Mouse (Mus musculus): ENCODE results near the gene Sgcd. TPM values are rescaled to one million over a fixed set of nuclear protein-coding genes. Genes with fewer than 3 reads are reported as not detected.
"Not testable (repeated sequence)": the region's sequence is repeated elsewhere in the genome, so short reads cannot be mapped to it uniquely, and the experiment has no call there.

Gene Sgcd
- polyA plus RNA-seq, 1 experiment from 2014 or later, result 0.23 TPM

GRCm38 (mm10) chr11:47442266-47442665 is 546.5 kb downstream of the Sgcd start:
- no peaks in the 10 kb centered on the region for H3K27me3 ChIP-seq (replicated peaks)
- no peaks in the 10 kb centered on the region for H3K9me3 ChIP-seq (replicated peaks)
- no peak for ATAC-seq
- no peak overlapping the region for H3K9ac ChIP-seq
- no peaks in the 10 kb centered on the region for H3K4me1 ChIP-seq
- H3K4me2 ChIP-seq, result no peak overlapping the region
- 58% methylated on average over 2 of the region's 2 CpGs for WGBS (ENCODE audit: insufficient replicate concordance)
- H3K36me3 ChIP-seq, result no peaks in the 10 kb centered on the region
- no peak overlapping the region for H3K4me3 ChIP-seq
- H3K27ac ChIP-seq, result no peak overlapping the region

- H3K4me3 ChIP-seq, result no peak overlapping the region
- no peak for ATAC-seq
- H3K9me3 ChIP-seq (replicated peaks), result no peaks in the 10 kb centered on the region
- no peak overlapping the region for H3K27ac ChIP-seq
- no peak overlapping the region for H3K9ac ChIP-seq
- no peaks in the 10 kb centered on the region for H3K4me1 ChIP-seq
- H3K27me3 ChIP-seq (replicated peaks), result no peaks in the 10 kb centered on the region
- no peak overlapping the region for H3K4me2 ChIP-seq
- WGBS (ENCODE audit: insufficient replicate concordance), result 47% methylated on average over 3 of the region's 3 CpGs
- H3K36me3 ChIP-seq, result no peaks in the 10 kb centered on the region
These were observed 589.2 kb downstream of the Sgcd start for GRCm38 (mm10) chr11:47399607-47400006.

- 41% methylated on average over 2 of the region's 2 CpGs for WGBS (ENCODE audit: insufficient replicate concordance)
- H3K4me3 ChIP-seq, result not testable (repeated sequence)
These were observed 598.0 kb downstream of the Sgcd start for GRCm38 (mm10) chr11:47390798-47391197.

GRCm38 (mm10) chr11:47389327-47389726 is 599.4 kb downstream of the Sgcd start:
- no peak for ATAC-seq
- Histone ChIP-seq H3K36me3 (no peaks in the 10 kb centered on the region), H3K4me2 (no peak overlapping the region), H3K27ac (no peak overlapping the region), H3K4me1 (no peaks in the 10 kb centered on the region), H3K9me3 (replicated peaks) (no peaks in the 10 kb centered on the region), H3K9ac (no peak overlapping the region), H3K27me3 (replicated peaks) (no peaks in the 10 kb centered on the region), H3K4me3 (no peak overlapping the region)

More at GRCm38 (mm10) chr11:47390798-47391197, 598.0 kb downstream of the Sgcd start:
- not testable (repeated sequence) for H3K4me2 ChIP-seq; ATAC-seq; H3K9ac ChIP-seq; H3K36me3 ChIP-seq; H3K4me1 ChIP-seq; H3K9me3 ChIP-seq (replicated peaks); H3K27me3 ChIP-seq (replicated peaks); H3K27ac ChIP-seq

GRCm38 (mm10) chr11:47387726-47388125 is 601.0 kb downstream of the Sgcd start:
- H3K9ac ChIP-seq, result no peak overlapping the region
- no peak overlapping the region for H3K27ac ChIP-seq
- 38% methylated on average over 3 of the region's 3 CpGs for WGBS (ENCODE audit: insufficient replicate concordance)
- no peaks in the 10 kb centered on the region for H3K9me3 ChIP-seq (replicated peaks)
- H3K4me2 ChIP-seq, result no peak overlapping the region
- H3K4me3 ChIP-seq, result no peak overlapping the region
- H3K4me1 ChIP-seq, result no peaks in the 10 kb centered on the region
- no peaks in the 10 kb centered on the region for H3K27me3 ChIP-seq (replicated peaks)
- no peaks in the 10 kb centered on the region for H3K36me3 ChIP-seq
- ATAC-seq, result no peak

GRCm38 (mm10) chr11:47386136-47386535 is 602.6 kb downstream of the Sgcd start:
- no peak overlapping the region for H3K9ac ChIP-seq
- H3K27me3 ChIP-seq (replicated peaks), result no peaks in the 10 kb centered on the region
- no peaks in the 10 kb centered on the region for H3K4me1 ChIP-seq
- H3K36me3 ChIP-seq, result no peaks in the 10 kb centered on the region
- H3K4me3 ChIP-seq, result no peak overlapping the region
- H3K9me3 ChIP-seq (replicated peaks), result no peaks in the 10 kb centered on the region
- H3K27ac ChIP-seq, result no peak overlapping the region
- no peak overlapping the region for H3K4me2 ChIP-seq
- no peak for ATAC-seq

GRCm38 (mm10) chr11:47379630-47379958 is 609.2 kb downstream of the Sgcd start:
- ATAC-seq, result no peak
- no peak overlapping the region for H3K9ac ChIP-seq
- no peaks in the 10 kb centered on the region for H3K9me3 ChIP-seq (replicated peaks)
- H3K36me3 ChIP-seq, result no peaks in the 10 kb centered on the region
- 38% methylated on average over 4 of the region's 4 CpGs for WGBS (ENCODE audit: insufficient replicate concordance)
- H3K4me1 ChIP-seq, result no peaks in the 10 kb centered on the region
- H3K4me3 ChIP-seq, result no peak overlapping the region
- H3K27ac ChIP-seq, result no peak overlapping the region
- H3K4me2 ChIP-seq, result peak overlapping the region; percentile 49
- no peaks in the 10 kb centered on the region for H3K27me3 ChIP-seq (replicated peaks)

GRCm38 (mm10) chr11:47378843-47379629 is 609.7 kb downstream of the Sgcd start:
- Histone ChIP-seq H3K27me3 (replicated peaks) (no peaks in the 10 kb centered on the region), H3K27ac (no peak overlapping the region), H3K9me3 (replicated peaks) (no peaks in the 10 kb centered on the region), H3K36me3 (no peaks in the 10 kb centered on the region), H3K9ac (no peak overlapping the region), H3K4me2 (peak overlapping the region; percentile 49), H3K4me1 (no peaks in the 10 kb centered on the region), H3K4me3 (peak overlapping the region; percentile 14)
- 17% methylated on average over 25 of the region's 25 CpGs for WGBS (ENCODE audit: insufficient replicate concordance)
- peak; percentile 24; the same call in 1 of the 2 replicates for ATAC-seq

- no peaks in the 10 kb centered on the region for H3K9me3 ChIP-seq (replicated peaks)
- H3K27ac ChIP-seq, result no peak overlapping the region
- no peak for ATAC-seq
- H3K4me1 ChIP-seq, result no peaks in the 10 kb centered on the region
- no peak overlapping the region for H3K4me3 ChIP-seq
- H3K9ac ChIP-seq, result no peak overlapping the region
- no peaks in the 10 kb centered on the region for H3K36me3 ChIP-seq
- no peaks in the 10 kb centered on the region for H3K27me3 ChIP-seq (replicated peaks)
- WGBS (ENCODE audit: insufficient replicate concordance), result 52% methylated on average over 6 of the region's 6 CpGs
- H3K4me2 ChIP-seq, result no peak overlapping the region
These were observed 611.3 kb downstream of the Sgcd start for GRCm38 (mm10) chr11:47377421-47377820.

- no peaks in the 10 kb centered on the region for H3K4me1 ChIP-seq
- H3K9ac ChIP-seq, result no peak overlapping the region
- no peak for ATAC-seq
- WGBS (ENCODE audit: insufficient replicate concordance), result 68% methylated on average over 1 of the region's 1 CpGs
- H3K27me3 ChIP-seq (replicated peaks), result no peaks in the 10 kb centered on the region
- no peaks in the 10 kb centered on the region for H3K9me3 ChIP-seq (replicated peaks)
- no peak overlapping the region for H3K4me3 ChIP-seq
- no peak overlapping the region for H3K4me2 ChIP-seq
- H3K36me3 ChIP-seq, result no peaks in the 10 kb centered on the region
- no peak overlapping the region for H3K27ac ChIP-seq
These were observed 611.9 kb downstream of the Sgcd start for GRCm38 (mm10) chr11:47376915-47377314.

- ATAC-seq, result no peak
- WGBS (ENCODE audit: insufficient replicate concordance), result 70% methylated on average over 2 of the region's 2 CpGs
- Histone ChIP-seq H3K27me3 (replicated peaks) (no peaks in the 10 kb centered on the region), H3K9ac (no peak overlapping the region), H3K4me1 (no peaks in the 10 kb centered on the region), H3K9me3 (replicated peaks) (no peaks in the 10 kb centered on the region), H3K4me2 (no peak overlapping the region), H3K4me3 (no peak overlapping the region), H3K36me3 (no peaks in the 10 kb centered on the region), H3K27ac (no peak overlapping the region)
These were observed 617.2 kb downstream of the Sgcd start for GRCm38 (mm10) chr11:47371616-47372015.

GRCm38 (mm10) chr11:47351585-47351984 is 637.2 kb downstream of the Sgcd start:
- 62% methylated on average over 2 of the region's 2 CpGs for WGBS (ENCODE audit: insufficient replicate concordance)
- no peak overlapping the region for H3K9ac ChIP-seq
- H3K27ac ChIP-seq, result no peak overlapping the region
- no peaks in the 10 kb centered on the region for H3K4me1 ChIP-seq
- no peaks in the 10 kb centered on the region for H3K27me3 ChIP-seq (replicated peaks)
- no peak overlapping the region for H3K4me3 ChIP-seq
- no peaks in the 10 kb centered on the region for H3K9me3 ChIP-seq (replicated peaks)
- H3K4me2 ChIP-seq, result no peak overlapping the region
- H3K36me3 ChIP-seq, result no peaks in the 10 kb centered on the region
- no peak for ATAC-seq

- no peak overlapping the region for H3K9ac ChIP-seq
- no peaks in the 10 kb centered on the region for H3K4me1 ChIP-seq
- no peak overlapping the region for H3K4me3 ChIP-seq
- H3K27me3 ChIP-seq (replicated peaks), result no peaks in the 10 kb centered on the region
- 33% methylated on average over 2 of the region's 2 CpGs for WGBS (ENCODE audit: insufficient replicate concordance)
- no peak for ATAC-seq
- H3K27ac ChIP-seq, result no peak overlapping the region
- H3K4me2 ChIP-seq, result no peak overlapping the region
- H3K36me3 ChIP-seq, result no peaks in the 10 kb centered on the region
- no peaks in the 10 kb centered on the region for H3K9me3 ChIP-seq (replicated peaks)
These were observed 645.3 kb downstream of the Sgcd start for GRCm38 (mm10) chr11:47343486-47343885.
